Mouse (Mus musculus): ENCODE measurements at regions not wholly inside any gene's neighbourhood (a gene's known extent, or its start where the extent isn't known, plus 50 kb on each side); places are given as distances from the start of the nearest gene placed in this dataset.

- TF ChIP-seq CTCF (IDR thresholded peaks at IDR 0.05; ENCODE audit: control insufficient read depth, insufficient read depth, low read length) (no peak), POLR2A (IDR thresholded peaks at IDR 0.05; ENCODE audit: borderline replicate concordance, control insufficient read depth, low read depth, low read length) (no peak)
Observed at GRCm38 (mm10) chr16:58295128-58295527, 113.1 kb upstream of the Dcbld2 start.
